Comparison of ENCODE assay signal across 17 mouse cellular contexts in genomic region chr11:105283016-105283415, GRCm38 (mm10). TPM values are rescaled to one million over a fixed set of nuclear protein-coding genes. Genes with fewer than 3 reads are reported as not detected.
DNase-seq lines count a peak whose midpoint lies in the region; ATAC-seq and TF ChIP-seq lines count a peak whose summit lies in the region.
"Had no signal": no experiment of that assay in that cellular context is flagged by ENCODE, and none has a peak within 500 bp of the region (broad histone marks: within the 10 kb centered on the region; RNA-seq: fewer than 3 reads in every experiment).

No protein-coding gene starts in this region.

- peaks cover 67% of the 10 kb centered on the region for H3K36me3 ChIP-seq in hindbrain, embryonic 12.5 days
- peaks cover 71% of the 10 kb centered on the region for H3K36me3 ChIP-seq in hindbrain, embryonic 14.5 days (replicated peaks; ENCODE audit: control insufficient read depth, insufficient read depth)
- H3K36me3 ChIP-seq in embryonic facial prominence, embryonic 13.5 days = peaks cover 56% of the 10 kb centered on the region
- peaks cover 52% of the 10 kb centered on the region for H3K36me3 ChIP-seq in limb, embryonic 14.5 days (ENCODE audit: control insufficient read depth, insufficient read depth, low read length)
- peaks cover 55% of the 10 kb centered on the region for H3K36me3 ChIP-seq in neural tube, embryonic 15.5 days

- H3K27me3 ChIP-seq in hindbrain, embryonic 12.5 days = no peaks in the 10 kb centered on the region
- H3K27me3 ChIP-seq in hindbrain, embryonic 14.5 days (ENCODE audit: control insufficient read depth, insufficient read depth, low read length) = no peaks in the 10 kb centered on the region
- no peaks in the 10 kb centered on the region for H3K27me3 ChIP-seq in embryonic facial prominence, embryonic 13.5 days
- no peaks in the 10 kb centered on the region for H3K27me3 ChIP-seq in limb, embryonic 14.5 days (ENCODE audit: control insufficient read depth, insufficient read depth, low read length)
- H3K27me3 ChIP-seq in neural tube, embryonic 15.5 days (replicated peaks) = no peaks in the 10 kb centered on the region
- H3K27me3 ChIP-seq: CH12.LX; forebrain, embryonic 12.5 days; liver, embryonic 13.5 days had no signal

- peaks cover 6% of the 10 kb centered on the region; the same call in 1 of the 2 replicates for H3K4me1 ChIP-seq in hindbrain, embryonic 12.5 days
- H3K4me1 ChIP-seq in hindbrain, embryonic 14.5 days (replicated peaks; ENCODE audit: control insufficient read depth, insufficient read depth, low read length) = no peaks in the 10 kb centered on the region
- H3K4me1 ChIP-seq in embryonic facial prominence, embryonic 13.5 days = peaks cover 32% of the 10 kb centered on the region
- H3K4me1 ChIP-seq in limb, embryonic 14.5 days (ENCODE audit: control insufficient read depth, insufficient read depth, low read length) = peaks cover 17% of the 10 kb centered on the region
- H3K4me1 ChIP-seq in neural tube, embryonic 15.5 days = no peaks in the 10 kb centered on the region; the same call in 1 of the 2 replicates
- H3K4me1 ChIP-seq: forebrain, embryonic 12.5 days had no signal

- H3K4me2 ChIP-seq in hindbrain, embryonic 12.5 days (replicated peaks) = no peak overlapping the region
- H3K4me2 ChIP-seq in hindbrain, embryonic 14.5 days (replicated peaks) = no peak overlapping the region
- no peak overlapping the region for H3K4me2 ChIP-seq in embryonic facial prominence, embryonic 13.5 days
- H3K4me2 ChIP-seq in limb, embryonic 14.5 days (replicated peaks; ENCODE audit: low read depth, low read length, severe bottlenecking) = no peak overlapping the region
- H3K4me2 ChIP-seq in neural tube, embryonic 15.5 days = no peak overlapping the region
- H3K4me2 ChIP-seq: forebrain, embryonic 12.5 days; liver, embryonic 13.5 days had no signal

- intact Hi-C loops in gastrocnemius, adult 2 months (cut with DNase I) = loop anchor here (5.0 kb wide), 1 partner anchor 49 kb away; no protein-coding TSS in a partner anchor
- intact Hi-C loops in gastrocnemius, postnatal 36 days (cut with DNase I) = no loop called here

- no peak for ATAC-seq in hindbrain, embryonic 12.5 days (ENCODE audit: low FRiP score)
- ATAC-seq in hindbrain, embryonic 14.5 days (ENCODE audit: low FRiP score) = no peak
- no peak for ATAC-seq in embryonic facial prominence, embryonic 13.5 days (ENCODE audit: insufficient number of reproducible peaks, insufficient read depth, low FRiP score, low TSS enrichment, low read depth)
- no peak for ATAC-seq in limb, embryonic 14.5 days (ENCODE audit: low FRiP score, low read depth)
- no peak for ATAC-seq in megakaryocyte-erythroid progenitor cell, adult 5-6 weeks (replicated peaks; ENCODE audit: low FRiP score, low TSS enrichment, poor library complexity, severe bottlenecking)
- no peak for ATAC-seq in neural tube, embryonic 15.5 days (ENCODE audit: low FRiP score)
- ATAC-seq: inflammation-experienced regulatory T-cells, adult 6 months had no signal

- H3K27ac ChIP-seq in gastrocnemius, adult 2 months = peak overlapping the region; percentile 78
- H3K27ac ChIP-seq in hindbrain, embryonic 12.5 days = peak overlapping the region; percentile 55; the same call in 1 of the 2 replicates
- H3K27ac ChIP-seq in hindbrain, embryonic 14.5 days = no peak overlapping the region
- H3K27ac ChIP-seq in embryonic facial prominence, embryonic 13.5 days = peak overlapping the region; percentile 52
- H3K27ac ChIP-seq in limb, embryonic 14.5 days (replicated peaks; ENCODE audit: low read depth, low read length) = peak overlapping the region; percentile 65
- no peak overlapping the region for H3K27ac ChIP-seq in neural tube, embryonic 15.5 days (replicated peaks)
- H3K27ac ChIP-seq: forebrain, embryonic 12.5 days; hindbrain, embryonic 10.5 days; liver, embryonic 13.5 days; macrophage had no signal

- H3K4me3 ChIP-seq in gastrocnemius, adult 2 months = peak overlapping the region; percentile 30
- H3K4me3 ChIP-seq in hindbrain, embryonic 12.5 days = no peak overlapping the region
- H3K4me3 ChIP-seq in hindbrain, embryonic 14.5 days (replicated peaks; ENCODE audit: low read length) = no peak overlapping the region
- H3K4me3 ChIP-seq in embryonic facial prominence, embryonic 13.5 days = no peak overlapping the region
- H3K4me3 ChIP-seq in limb, embryonic 14.5 days (replicated peaks; ENCODE audit: low read length) = no peak overlapping the region
- no peak overlapping the region for H3K4me3 ChIP-seq in neural tube, embryonic 15.5 days (replicated peaks)
- H3K4me3 ChIP-seq: forebrain, embryonic 12.5 days; hindbrain, embryonic 10.5 days; liver, embryonic 13.5 days had no signal

- H3K9ac ChIP-seq in hindbrain, embryonic 12.5 days = no peak overlapping the region
- H3K9ac ChIP-seq in hindbrain, embryonic 14.5 days = no peak overlapping the region
- no peak overlapping the region for H3K9ac ChIP-seq in embryonic facial prominence, embryonic 13.5 days
- 0 out of 2 replicates have a peak overlapping the region, but pooled peaks have one; percentile 3 for H3K9ac ChIP-seq in limb, embryonic 14.5 days (ENCODE audit: low read depth, low read length, severe bottlenecking)
- no peak overlapping the region for H3K9ac ChIP-seq in neural tube, embryonic 15.5 days (replicated peaks)
- H3K9ac ChIP-seq: forebrain, embryonic 12.5 days; liver, embryonic 13.5 days had no signal

- H3K9me3 ChIP-seq in hindbrain, embryonic 12.5 days (replicated peaks) = no peaks in the 10 kb centered on the region
- H3K9me3 ChIP-seq in hindbrain, embryonic 14.5 days (ENCODE audit: control insufficient read depth, low read length) = no peaks in the 10 kb centered on the region
- H3K9me3 ChIP-seq in embryonic facial prominence, embryonic 13.5 days = no peaks in the 10 kb centered on the region
- no peaks in the 10 kb centered on the region for H3K9me3 ChIP-seq in limb, embryonic 14.5 days (ENCODE audit: control insufficient read depth, low read length)
- no peaks in the 10 kb centered on the region for H3K9me3 ChIP-seq in neural tube, embryonic 15.5 days (replicated peaks)
- H3K9me3 ChIP-seq: forebrain, embryonic 12.5 days; hindbrain, embryonic 10.5 days; liver, embryonic 13.5 days had no signal

- TF ChIP-seq POLR2A in limb, embryonic 14.5 days (IDR thresholded peaks at IDR 0.05; ENCODE audit: borderline replicate concordance, extremely low read depth, insufficient read depth, insufficient read length) = no peak

- no peak for TF ChIP-seq CTCF in gastrocnemius, adult 2 months (IDR thresholded peaks at IDR 0.05)

- no peak for DNase-seq in gastrocnemius, adult 2 months
- DNase-seq in gastrocnemius, postnatal 36 days = no peak
- no peak for DNase-seq in hindbrain, embryonic 14.5 days (ENCODE audit: low spot score)
- DNase-seq in limb, embryonic 14.5 days (ENCODE audit: low spot score) = no peak
- DNase-seq: adrenal gland, adult 8-10 months; liver, embryonic 13.5 days; midbrain, embryonic 14.5 days; thymus, postnatal 36 days had no signal

- WGBS in hindbrain, embryonic 12.5 days = 91% methylated on average over 9 of the region's 9 CpGs
- 94% methylated on average over 9 of the region's 9 CpGs for WGBS in hindbrain, embryonic 14.5 days
- 83% methylated on average over 9 of the region's 9 CpGs for WGBS in embryonic facial prominence, embryonic 13.5 days
- 86% methylated on average over 9 of the region's 9 CpGs for WGBS in limb, embryonic 14.5 days
- 95% methylated on average over 9 of the region's 9 CpGs for WGBS in neural tube, embryonic 15.5 days

RNA-seq across cellular contexts. Expression of gene Mrc2, which starts 9.4 kb away (rescaled TPM):
- total RNA-seq in gastrocnemius, adult 2 months (2021) = 10 to 100 TPM in 1 of 2 experiments, 1 to 10 TPM in 1; 5.9 to 17.6 TPM
- 10 to 100 TPM; 12.9 to 16.0 TPM for total RNA-seq in gastrocnemius, postnatal 36 days (2021)
- 20.9 and 21.5 TPM in 2 replicates for polyA plus RNA-seq in hindbrain, embryonic 12.5 days (2016; fragmentation: Nextera tagmentation; extraction: Ambion mirVana)
- polyA plus RNA-seq in hindbrain, embryonic 14.5 days (2014; fragmentation: Nextera tagmentation; extraction: Ambion mirVana) = 3.4 and 3.7 TPM in 2 replicates
- 30.8 and 31.1 TPM in 2 replicates for polyA plus RNA-seq in embryonic facial prominence, embryonic 13.5 days (2015; fragmentation: Nextera tagmentation; extraction: Ambion mirVana)
- 98.5 and 125 TPM in 2 replicates for polyA plus RNA-seq in limb, embryonic 14.5 days (2012; rRNA removed)
- 26.4 and 27.5 TPM in 2 replicates for polyA plus RNA-seq in limb, embryonic 14.5 days (2014; fragmentation: Nextera tagmentation; extraction: Ambion mirVana)
- total RNA-seq in megakaryocyte-erythroid progenitor cell, adult 5-6 weeks (2014; fragmentation: Nextera tagmentation) = not detected in 2 replicates
- total RNA-seq in megakaryocyte-erythroid progenitor cell, adult 5-6 weeks (2017) = not detected in 2 replicates
- polyA plus RNA-seq in neural tube, embryonic 15.5 days (2015; fragmentation: Nextera tagmentation; extraction: Ambion mirVana) = 5.1 and 6.6 TPM in 2 replicates
- polyA plus RNA-seq: inflammation-experienced regulatory T-cells, adult 6 months; macrophage had no signal

Comparison
In these comparisons a context has a peak if more than half of its experiments do, and no peak if none do; other contexts are left out.
1. H3K27ac ChIP-seq: peak in gastrocnemius, adult 2 months (single experiment), hindbrain, embryonic 12.5 days (single experiment), embryonic facial prominence, embryonic 13.5 days (single experiment) and limb, embryonic 14.5 days (single experiment); none in hindbrain, embryonic 14.5 days (single experiment) and neural tube, embryonic 15.5 days (single experiment).